Mouse (Mus musculus): ENCODE measurements at regions not wholly inside any gene's neighbourhood (a gene's known extent, or its start where the extent isn't known, plus 50 kb on each side); places are given as distances from the start of the nearest gene placed in this dataset.

GRCm38 (mm10) chr19:45288722-45289121, 53.1 kb upstream of the Lbx1 start:
- Histone ChIP-seq H3K4me3 (ENCODE audit: low read depth, low read length) (no peak overlapping the region), H3K36me3 (ENCODE audit: control insufficient read depth, insufficient read depth) (no peaks in the 10 kb centered on the region), H3K9me3 (replicated peaks; ENCODE audit: control insufficient read depth, low read length) (no peaks in the 10 kb centered on the region), H3K4me2 (ENCODE audit: low read depth, low read length) (no peak overlapping the region), H3K9ac (ENCODE audit: low read depth, low read length) (no peak overlapping the region), H3K27me3 (ENCODE audit: control insufficient read depth, insufficient read depth, low read depth, low read length) (peaks cover 18% of the 10 kb centered on the region), H3K4me1 (ENCODE audit: control insufficient read depth, low read depth, low read length) (no peaks in the 10 kb centered on the region), H3K27ac (ENCODE audit: low read length) (no peak overlapping the region)
- 39% methylated on average over 2 of the region's 2 CpGs for WGBS (ENCODE audit: insufficient replicate concordance)
- no peak for ATAC-seq (ENCODE audit: low read depth)

- no peak overlapping the region for H3K9ac ChIP-seq (ENCODE audit: low read depth, low read length)
- no peaks in the 10 kb centered on the region; the same call in 1 of the 2 replicates for H3K4me1 ChIP-seq (ENCODE audit: control insufficient read depth, low read depth, low read length)
- no peaks in the 10 kb centered on the region for H3K36me3 ChIP-seq (ENCODE audit: control insufficient read depth, insufficient read depth)
- 22% methylated on average over 3 of the region's 3 CpGs for WGBS (ENCODE audit: insufficient replicate concordance)
- ATAC-seq (ENCODE audit: low read depth) = no peak
- peaks cover 71% of the 10 kb centered on the region for H3K27me3 ChIP-seq (ENCODE audit: control insufficient read depth, insufficient read depth, low read depth, low read length)
- no peak overlapping the region for H3K4me2 ChIP-seq (ENCODE audit: low read depth, low read length)
- H3K4me3 ChIP-seq (ENCODE audit: low read depth, low read length) = no peak overlapping the region
- no peak overlapping the region for H3K27ac ChIP-seq (ENCODE audit: low read length)
- H3K9me3 ChIP-seq (replicated peaks; ENCODE audit: control insufficient read depth, low read length) = no peaks in the 10 kb centered on the region
Observed at GRCm38 (mm10) chr19:45297812-45298211, 62.2 kb upstream of the Lbx1 start.

GRCm38 (mm10) chr19:45299341-45299740, 63.7 kb upstream of the Lbx1 start:
- peaks cover 74% of the 10 kb centered on the region for H3K27me3 ChIP-seq (ENCODE audit: control insufficient read depth, insufficient read depth, low read depth, low read length)
- no peaks in the 10 kb centered on the region for H3K36me3 ChIP-seq (ENCODE audit: control insufficient read depth, insufficient read depth)
- no peak overlapping the region for H3K27ac ChIP-seq (ENCODE audit: low read length)
- H3K4me3 ChIP-seq (ENCODE audit: low read depth, low read length) = no peak overlapping the region
- ATAC-seq (ENCODE audit: low read depth) = no peak
- H3K9ac ChIP-seq (ENCODE audit: low read depth, low read length) = no peak overlapping the region
- H3K4me2 ChIP-seq (ENCODE audit: low read depth, low read length) = no peak overlapping the region
- H3K9me3 ChIP-seq (replicated peaks; ENCODE audit: control insufficient read depth, low read length) = no peaks in the 10 kb centered on the region
- WGBS (ENCODE audit: insufficient replicate concordance) = 53% methylated on average over 3 of the region's 3 CpGs
- H3K4me1 ChIP-seq (ENCODE audit: control insufficient read depth, low read depth, low read length) = no peaks in the 10 kb centered on the region; the same call in 1 of the 2 replicates

- H3K4me2 ChIP-seq (ENCODE audit: low read depth, low read length) = no peak overlapping the region
- peaks cover 75% of the 10 kb centered on the region for H3K27me3 ChIP-seq (ENCODE audit: control insufficient read depth, insufficient read depth, low read depth, low read length)
- H3K9ac ChIP-seq (ENCODE audit: low read depth, low read length) = no peak overlapping the region
- H3K4me3 ChIP-seq (ENCODE audit: low read depth, low read length) = no peak overlapping the region
- no peak overlapping the region for H3K27ac ChIP-seq (ENCODE audit: low read length)
- 39% methylated on average over 5 of the region's 5 CpGs for WGBS (ENCODE audit: insufficient replicate concordance)
- H3K4me1 ChIP-seq (ENCODE audit: control insufficient read depth, low read depth, low read length) = no peaks in the 10 kb centered on the region; the same call in 1 of the 2 replicates
- ATAC-seq (ENCODE audit: low read depth) = no peak
- no peaks in the 10 kb centered on the region for H3K36me3 ChIP-seq (ENCODE audit: control insufficient read depth, insufficient read depth)
- H3K9me3 ChIP-seq (replicated peaks; ENCODE audit: control insufficient read depth, low read length) = no peaks in the 10 kb centered on the region
Observed at GRCm38 (mm10) chr19:45299768-45300167, 63.8 kb upstream of the Btrc start.

GRCm38 (mm10) chr19:45300691-45301431, 62.7 kb upstream of the Btrc start:
- Histone ChIP-seq H3K9ac (ENCODE audit: low read depth, low read length) (no peak overlapping the region), H3K4me2 (ENCODE audit: low read depth, low read length) (peak overlapping the region; percentile 76), H3K4me3 (ENCODE audit: low read depth, low read length) (peak overlapping the region; percentile 54), H3K27me3 (ENCODE audit: control insufficient read depth, insufficient read depth, low read depth, low read length) (peaks cover 80% of the 10 kb centered on the region), H3K4me1 (ENCODE audit: control insufficient read depth, low read depth, low read length) (no peaks in the 10 kb centered on the region; the same call in 1 of the 2 replicates), H3K36me3 (ENCODE audit: control insufficient read depth, insufficient read depth) (no peaks in the 10 kb centered on the region), H3K27ac (ENCODE audit: low read length) (no peak overlapping the region), H3K9me3 (replicated peaks; ENCODE audit: control insufficient read depth, low read length) (no peaks in the 10 kb centered on the region)
- WGBS (ENCODE audit: insufficient replicate concordance) = 5% methylated on average over 22 of the region's 22 CpGs
- ATAC-seq (ENCODE audit: low read depth) = no peak

- peak overlapping the region; percentile 54 for H3K4me3 ChIP-seq (ENCODE audit: low read depth, low read length)
- H3K27me3 ChIP-seq (ENCODE audit: control insufficient read depth, insufficient read depth, low read depth, low read length) = peaks cover 83% of the 10 kb centered on the region
- no peaks in the 10 kb centered on the region for H3K36me3 ChIP-seq (ENCODE audit: control insufficient read depth, insufficient read depth)
- no peaks in the 10 kb centered on the region for H3K9me3 ChIP-seq (replicated peaks; ENCODE audit: control insufficient read depth, low read length)
- no peaks in the 10 kb centered on the region; the same call in 1 of the 2 replicates for H3K4me1 ChIP-seq (ENCODE audit: control insufficient read depth, low read depth, low read length)
- H3K27ac ChIP-seq (ENCODE audit: low read length) = no peak overlapping the region
- H3K4me2 ChIP-seq (ENCODE audit: low read depth, low read length) = peak overlapping the region; percentile 76
- H3K9ac ChIP-seq (ENCODE audit: low read depth, low read length) = no peak overlapping the region
- ATAC-seq (ENCODE audit: low read depth) = no peak
- 0% methylated on average over 14 of the region's 16 CpGs for WGBS (ENCODE audit: insufficient replicate concordance)
Observed at GRCm38 (mm10) chr19:45301432-45301732, 62.2 kb upstream of the Btrc start.

GRCm38 (mm10) chr19:45301733-45302547, 61.6 kb upstream of the Btrc start:
- no peak for ATAC-seq (ENCODE audit: low read depth)
- H3K9ac ChIP-seq (ENCODE audit: low read depth, low read length) = no peak overlapping the region
- whole genome bisulfite sequencing (ENCODE audit: insufficient replicate concordance) = under 1% methylated on average over 57 of the region's 58 CpGs
- H3K4me3 ChIP-seq (ENCODE audit: low read depth, low read length) = peak overlapping the region; percentile 54
- peak overlapping the region; percentile 76 for H3K4me2 ChIP-seq (ENCODE audit: low read depth, low read length)
- H3K36me3 ChIP-seq (ENCODE audit: control insufficient read depth, insufficient read depth) = no peaks in the 10 kb centered on the region
- H3K4me1 ChIP-seq (ENCODE audit: control insufficient read depth, low read depth, low read length) = no peaks in the 10 kb centered on the region; the same call in 1 of the 2 replicates
- H3K9me3 ChIP-seq (replicated peaks; ENCODE audit: control insufficient read depth, low read length) = no peaks in the 10 kb centered on the region
- no peak overlapping the region for H3K27ac ChIP-seq (ENCODE audit: low read length)
- H3K27me3 ChIP-seq (ENCODE audit: control insufficient read depth, insufficient read depth, low read depth, low read length) = peaks cover 78% of the 10 kb centered on the region

- H3K9me3 ChIP-seq (replicated peaks; ENCODE audit: control insufficient read depth, low read length) = no peaks in the 10 kb centered on the region
Observed at GRCm38 (mm10) chr19:45302548-45303241, 60.8 kb upstream of the Btrc start.

More at GRCm38 (mm10) chr19:45302548-45303241, 60.8 kb upstream of the Btrc start:
- Histone ChIP-seq H3K27ac (ENCODE audit: low read length) (no peak overlapping the region), H3K27me3 (ENCODE audit: control insufficient read depth, insufficient read depth, low read depth, low read length) (peaks cover 71% of the 10 kb centered on the region), H3K4me2 (ENCODE audit: low read depth, low read length) (peak overlapping the region; percentile 76; the same call in 1 of the 2 replicates), H3K9ac (ENCODE audit: low read depth, low read length) (no peak overlapping the region), H3K36me3 (ENCODE audit: control insufficient read depth, insufficient read depth) (no peaks in the 10 kb centered on the region), H3K4me1 (ENCODE audit: control insufficient read depth, low read depth, low read length) (no peaks in the 10 kb centered on the region; the same call in 1 of the 2 replicates), H3K4me3 (ENCODE audit: low read depth, low read length) (0 out of 2 replicates have a peak overlapping the region, but pooled peaks have one; percentile 54)
- 11% methylated on average over 16 of the region's 16 CpGs for WGBS (ENCODE audit: insufficient replicate concordance)
- ATAC-seq (ENCODE audit: low read depth) = no peak

Measured in liver, embryonic 16.5 days (tissue).